Mouse (Mus musculus): ENCODE measurements around the gene Crisp2. TPM values are rescaled to one million over a fixed set of nuclear protein-coding genes. Genes with fewer than 3 reads are reported as not detected.

Gene Crisp2
- polyA plus RNA-seq, 1 experiment from 2014 or later, result not detected

DNA sequence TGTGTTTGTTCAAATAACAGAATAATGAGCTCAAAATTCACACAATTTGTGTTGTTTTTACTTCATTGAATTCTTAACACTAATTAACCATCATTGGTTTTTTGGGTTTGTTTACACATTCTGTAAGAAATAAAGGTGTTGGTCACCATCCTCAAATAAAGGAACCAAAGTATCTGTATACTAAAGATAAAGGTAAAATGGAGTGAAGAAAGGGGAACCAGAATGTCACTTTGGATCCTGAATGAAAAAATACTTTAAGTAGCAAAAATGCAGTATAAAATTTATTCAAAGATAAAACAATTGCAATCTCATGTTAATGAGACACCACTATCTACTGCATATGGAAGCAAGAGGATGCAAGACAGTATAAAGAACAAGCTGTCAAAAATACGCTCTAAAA, 4.8 kb upstream of the Crisp2 start:
- H3K4me2 ChIP-seq (ENCODE audit: low read depth, low read length), result no peak overlapping the region
- no peak overlapping the region for H3K27ac ChIP-seq (ENCODE audit: low read length)
- 81% methylated on average over 1 of the region's 1 CpGs for WGBS
- H3K9me3 ChIP-seq (replicated peaks; ENCODE audit: control insufficient read depth, low read length), result no peaks in the 10 kb centered on the region
- no peaks in the 10 kb centered on the region for H3K4me1 ChIP-seq (ENCODE audit: control insufficient read depth, insufficient read depth, low read length)
- ATAC-seq (ENCODE audit: insufficient read depth, low FRiP score), result no peak
- no peaks in the 10 kb centered on the region for H3K36me3 ChIP-seq (ENCODE audit: control insufficient read depth, insufficient read depth, low read length)
- H3K9ac ChIP-seq (ENCODE audit: low read length), result no peak overlapping the region
- H3K27me3 ChIP-seq (ENCODE audit: control insufficient read depth, insufficient read depth, low read length), result no peaks in the 10 kb centered on the region
- no peak overlapping the region for H3K4me3 ChIP-seq (replicated peaks; ENCODE audit: low read length)

DNA sequence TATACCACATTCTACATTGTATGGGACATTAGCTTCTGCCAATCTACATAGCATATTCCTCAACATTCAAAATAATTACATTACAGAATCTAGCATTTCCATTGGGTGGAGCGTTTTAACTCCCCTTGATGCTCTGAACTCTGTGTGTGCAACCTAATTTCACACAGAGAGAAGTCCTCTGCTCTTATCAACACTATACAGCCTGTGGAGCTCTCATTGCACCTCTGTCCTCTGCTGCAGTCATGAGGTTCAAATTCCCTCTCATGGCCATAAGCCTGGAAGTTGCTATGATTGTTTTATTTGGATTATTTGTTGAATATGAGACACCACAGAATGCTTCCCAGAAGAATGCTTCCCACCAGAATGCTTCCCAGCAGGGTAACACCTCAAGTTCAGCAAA, 4.1 kb upstream of the Crisp2 start, which contains the start of gene Rhag:
Gene Rhag (plus strand): TSS at position 193 of the 400 bp plus-strand sequence.
- Histone ChIP-seq H3K36me3 (ENCODE audit: control insufficient read depth, insufficient read depth, low read length) (no peaks in the 10 kb centered on the region), H3K4me3 (replicated peaks; ENCODE audit: low read length) (no peak within 1 kb of the TSS), H3K27me3 (ENCODE audit: control insufficient read depth, insufficient read depth, low read length) (no peaks in the 10 kb centered on the region), H3K9me3 (replicated peaks; ENCODE audit: control insufficient read depth, low read length) (no peaks in the 10 kb centered on the region), H3K4me1 (ENCODE audit: control insufficient read depth, insufficient read depth, low read length) (no peaks in the 10 kb centered on the region), H3K4me2 (ENCODE audit: low read depth, low read length) (no peak within 1 kb of the TSS), H3K27ac (ENCODE audit: low read length) (no peak within 1 kb of the TSS), H3K9ac (ENCODE audit: low read length) (no peak within 1 kb of the TSS)
- ATAC-seq (ENCODE audit: insufficient read depth, low FRiP score), result no peak
- WGBS, result 62% methylated on average over 1 of the region's 1 CpGs

DNA sequence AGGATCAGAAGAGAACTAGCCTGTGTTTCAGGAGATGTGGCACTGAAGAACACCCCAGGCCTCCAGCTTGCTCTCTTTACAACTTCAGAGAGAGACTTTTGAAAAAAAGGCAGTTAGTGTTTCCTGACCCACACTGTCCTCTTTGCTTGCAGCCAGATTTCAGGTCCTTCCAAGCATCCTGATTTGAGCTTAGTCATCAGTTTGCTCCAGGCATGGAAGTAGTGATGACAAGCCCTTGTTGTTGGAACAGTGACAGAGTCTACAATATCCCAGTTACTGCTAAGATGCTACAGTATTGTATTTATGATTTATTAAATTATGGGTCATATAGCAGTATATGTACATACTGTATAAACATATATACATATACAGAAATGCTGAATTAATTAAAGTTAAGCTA, 1.3 kb upstream of the Crisp2 start:
- Histone ChIP-seq H3K9ac (ENCODE audit: low read length) (no peak overlapping the region), H3K4me2 (ENCODE audit: low read depth, low read length) (no peak overlapping the region), H3K9me3 (replicated peaks; ENCODE audit: control insufficient read depth, low read length) (no peaks in the 10 kb centered on the region), H3K36me3 (ENCODE audit: control insufficient read depth, insufficient read depth, low read length) (no peaks in the 10 kb centered on the region), H3K27ac (ENCODE audit: low read length) (no peak overlapping the region), H3K27me3 (ENCODE audit: control insufficient read depth, insufficient read depth, low read length) (no peaks in the 10 kb centered on the region), H3K4me1 (ENCODE audit: control insufficient read depth, insufficient read depth, low read length) (no peaks in the 10 kb centered on the region), H3K4me3 (replicated peaks; ENCODE audit: low read length) (no peak overlapping the region)
- no peak for ATAC-seq (ENCODE audit: insufficient read depth, low FRiP score)

DNA sequence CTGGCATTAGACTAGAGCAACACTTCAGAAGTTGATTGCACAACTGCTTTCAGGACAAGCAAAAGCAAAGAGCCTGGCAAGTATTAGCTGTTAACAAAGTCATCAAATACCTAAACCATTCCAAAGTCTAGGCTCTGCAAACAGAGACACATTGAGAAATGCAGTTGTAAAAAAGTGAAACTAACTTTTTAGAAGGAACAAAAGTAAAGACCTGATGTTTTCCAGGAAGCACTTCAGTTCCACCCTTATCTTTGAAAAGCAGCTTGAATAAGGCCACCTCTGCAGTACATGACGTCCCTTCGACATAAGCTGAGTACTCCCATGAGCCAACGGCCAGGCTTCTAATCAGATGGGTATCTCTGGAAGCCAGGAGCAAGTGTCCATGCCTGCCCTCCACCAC, 253 bp downstream of the Crisp2 start:
- H3K4me1 ChIP-seq (ENCODE audit: control insufficient read depth, insufficient read depth, low read length), result no peaks in the 10 kb centered on the region
- H3K27ac ChIP-seq (ENCODE audit: low read length), result peak overlapping the region; percentile 75
- H3K4me3 ChIP-seq (replicated peaks; ENCODE audit: low read length), result no peak overlapping the region
- H3K4me2 ChIP-seq (ENCODE audit: low read depth, low read length), result no peak overlapping the region
- ATAC-seq (ENCODE audit: insufficient read depth, low FRiP score), result peak; percentile 60
- H3K9ac ChIP-seq (ENCODE audit: low read length), result no peak overlapping the region
- H3K36me3 ChIP-seq (ENCODE audit: control insufficient read depth, insufficient read depth, low read length), result no peaks in the 10 kb centered on the region
- WGBS, result 28% methylated on average over 3 of the region's 3 CpGs
- no peaks in the 10 kb centered on the region for H3K9me3 ChIP-seq (replicated peaks; ENCODE audit: control insufficient read depth, low read length)
- no peaks in the 10 kb centered on the region for H3K27me3 ChIP-seq (ENCODE audit: control insufficient read depth, insufficient read depth, low read length)

DNA sequence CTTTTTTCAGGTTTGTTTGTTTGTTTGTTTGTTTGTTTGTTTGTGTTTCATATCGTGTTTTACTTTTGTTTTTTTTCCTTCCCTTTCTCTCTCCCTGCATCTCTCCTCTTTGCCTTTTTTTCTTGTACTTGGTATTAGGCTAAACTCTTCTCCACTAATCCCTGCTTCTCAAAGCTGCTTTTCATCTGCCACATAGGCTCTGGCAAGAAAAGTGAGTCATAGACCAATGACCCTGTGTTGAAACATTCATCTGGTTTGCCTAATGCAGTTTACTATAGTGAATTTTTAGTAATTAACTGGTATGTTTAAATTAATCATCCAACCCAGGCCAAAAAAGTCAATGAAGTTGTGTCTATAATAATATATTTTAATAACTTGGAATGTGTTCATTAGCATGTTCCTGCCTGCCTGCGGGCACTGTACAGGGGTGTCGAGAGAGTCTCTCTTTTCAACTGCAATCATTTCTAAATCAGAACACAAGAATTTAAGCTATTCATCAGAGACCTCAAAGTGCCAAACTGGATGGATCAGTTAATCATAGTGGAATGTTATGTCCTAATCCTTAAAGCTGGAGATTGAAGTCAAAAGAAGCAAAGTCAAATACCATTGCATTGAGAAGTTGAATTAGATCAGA, 4.0 kb downstream of the Crisp2 start:
- ATAC-seq (ENCODE audit: insufficient read depth, low FRiP score), result peak; percentile 69; the same call in 1 of the 2 replicates
- WGBS, result 71% methylated on average over 3 of the region's 3 CpGs
- H3K4me3 ChIP-seq (replicated peaks; ENCODE audit: low read length), result no peak overlapping the region

DNA sequence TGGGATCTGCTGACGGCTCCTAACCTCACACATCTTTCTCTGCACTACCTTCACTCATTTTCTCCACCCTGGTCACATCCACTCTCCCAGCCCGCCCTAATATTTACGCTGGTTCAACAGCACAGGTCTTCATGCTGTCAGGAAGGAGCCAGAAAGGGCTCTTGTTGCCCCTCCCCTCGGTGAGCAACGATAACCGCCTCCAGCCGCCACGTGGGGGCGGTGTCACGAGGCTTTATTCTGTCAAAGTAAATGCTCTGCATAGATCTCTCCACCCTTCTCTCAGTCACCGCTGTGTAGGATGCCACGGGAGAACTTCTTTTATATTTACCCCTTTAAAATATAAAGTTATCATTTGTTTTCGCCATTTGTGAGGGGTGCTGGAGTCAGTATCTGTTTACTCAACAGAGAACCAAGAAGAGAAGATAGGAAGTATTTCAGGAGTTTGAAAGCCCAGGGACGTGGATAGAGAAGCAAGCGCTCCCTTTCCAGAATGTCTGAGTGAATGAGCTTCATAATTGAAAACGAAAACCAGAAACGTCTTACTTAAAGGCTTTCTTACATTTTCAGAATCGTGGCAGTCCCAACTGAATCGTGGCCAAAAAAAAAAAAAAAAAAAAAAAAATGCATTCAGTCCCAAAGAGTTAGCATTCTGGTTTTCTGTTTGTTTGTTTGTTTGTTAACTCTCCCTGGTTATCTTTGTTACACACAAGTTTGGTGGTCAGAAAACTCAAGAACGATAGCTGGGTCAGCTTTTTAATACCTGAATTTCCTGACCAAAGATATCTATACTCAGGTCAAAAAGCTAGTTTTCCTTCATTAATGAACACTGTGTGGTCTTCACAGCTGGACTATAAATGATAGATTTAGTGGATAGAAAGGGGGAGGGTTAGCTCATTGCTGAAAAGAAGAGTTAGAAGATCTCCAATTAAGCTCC, 12.6 kb downstream of the Crisp2 start:
- H3K9ac ChIP-seq (ENCODE audit: low read length), result no peak overlapping the region
- H3K36me3 ChIP-seq (ENCODE audit: control insufficient read depth, insufficient read depth, low read length), result no peaks in the 10 kb centered on the region
- no peak overlapping the region for H3K4me3 ChIP-seq (replicated peaks; ENCODE audit: low read length)
- peak; percentile 29 for ATAC-seq (ENCODE audit: insufficient read depth, low FRiP score)
- no peak overlapping the region for H3K4me2 ChIP-seq (ENCODE audit: low read depth, low read length)
- no peak overlapping the region for H3K27ac ChIP-seq (ENCODE audit: low read length)
- WGBS, result 48% methylated on average over 20 of the region's 20 CpGs
- H3K4me1 ChIP-seq (ENCODE audit: control insufficient read depth, insufficient read depth, low read length), result no peaks in the 10 kb centered on the region
- H3K9me3 ChIP-seq (replicated peaks; ENCODE audit: control insufficient read depth, low read length), result no peaks in the 10 kb centered on the region
- no peaks in the 10 kb centered on the region for H3K27me3 ChIP-seq (ENCODE audit: control insufficient read depth, insufficient read depth, low read length)

More for the DNA sequence above, 4.0 kb downstream of the Crisp2 start:
- Histone ChIP-seq H3K4me1 (ENCODE audit: control insufficient read depth, insufficient read depth, low read length) (no peaks in the 10 kb centered on the region), H3K9ac (ENCODE audit: low read length) (no peak overlapping the region), H3K27me3 (ENCODE audit: control insufficient read depth, insufficient read depth, low read length) (no peaks in the 10 kb centered on the region), H3K27ac (ENCODE audit: low read length) (no peak overlapping the region), H3K36me3 (ENCODE audit: control insufficient read depth, insufficient read depth, low read length) (no peaks in the 10 kb centered on the region), H3K4me2 (ENCODE audit: low read depth, low read length) (no peak overlapping the region), H3K9me3 (replicated peaks; ENCODE audit: control insufficient read depth, low read length) (no peaks in the 10 kb centered on the region)

DNA sequence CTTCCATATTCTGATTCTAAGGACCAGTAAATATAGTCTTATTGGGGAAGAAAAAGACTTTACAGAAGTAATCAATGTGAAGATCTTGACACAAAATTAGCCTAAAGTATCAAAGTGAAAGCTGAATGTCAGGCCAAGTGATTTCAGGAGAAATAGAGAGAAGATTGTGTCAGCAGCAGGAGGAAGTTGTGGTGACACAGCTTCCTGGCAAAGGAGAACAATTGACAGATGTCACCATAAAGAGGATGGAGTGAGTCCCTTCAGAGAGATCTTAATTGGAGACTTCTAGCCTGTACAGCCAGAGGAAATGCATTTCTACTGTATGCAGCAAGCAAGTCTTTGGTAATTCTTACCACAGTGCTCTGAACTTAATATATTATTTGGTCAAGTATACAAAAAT, 16.9 kb downstream of the Crisp2 start:
- H3K4me1 ChIP-seq (ENCODE audit: control insufficient read depth, insufficient read depth, low read length), result no peaks in the 10 kb centered on the region

DNA sequence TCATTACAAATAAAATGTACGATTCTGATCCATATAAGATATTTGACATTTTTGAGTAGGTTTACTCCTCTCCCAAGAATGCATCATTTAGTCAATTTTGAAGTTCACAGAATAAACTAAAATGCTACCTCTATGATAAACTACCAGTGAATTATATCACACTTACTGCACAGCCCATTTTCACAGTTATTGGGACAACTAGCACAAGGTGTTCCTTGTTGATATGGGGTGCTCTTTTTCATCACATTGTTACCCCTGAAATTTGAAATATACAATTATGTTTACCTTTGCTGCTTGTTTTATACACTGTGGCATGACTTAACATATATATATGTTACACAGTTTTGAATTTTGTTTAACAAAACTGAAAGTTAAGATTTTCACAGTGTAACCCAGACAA, 39.7 kb downstream of the Crisp2 start:
- H3K9ac ChIP-seq (ENCODE audit: low read length), result no peak overlapping the region
- H3K4me2 ChIP-seq (ENCODE audit: low read depth, low read length), result no peak overlapping the region
- 81% methylated on average over 1 of the region's 1 CpGs for WGBS
- no peak overlapping the region for H3K4me3 ChIP-seq (replicated peaks; ENCODE audit: low read length)
- H3K4me1 ChIP-seq (ENCODE audit: control insufficient read depth, insufficient read depth, low read length), result no peaks in the 10 kb centered on the region
- H3K27ac ChIP-seq (ENCODE audit: low read length), result no peak overlapping the region
- H3K27me3 ChIP-seq (ENCODE audit: control insufficient read depth, insufficient read depth, low read length), result no peaks in the 10 kb centered on the region
- no peaks in the 10 kb centered on the region for H3K36me3 ChIP-seq (ENCODE audit: control insufficient read depth, insufficient read depth, low read length)
- no peaks in the 10 kb centered on the region for H3K9me3 ChIP-seq (replicated peaks; ENCODE audit: control insufficient read depth, low read length)
- no peak for ATAC-seq (ENCODE audit: insufficient read depth, low FRiP score)

More for the DNA sequence above, 16.9 kb downstream of the Crisp2 start:
- Histone ChIP-seq H3K27ac (ENCODE audit: low read length) (no peak overlapping the region), H3K27me3 (ENCODE audit: control insufficient read depth, insufficient read depth, low read length) (no peaks in the 10 kb centered on the region), H3K9ac (ENCODE audit: low read length) (no peak overlapping the region), H3K9me3 (replicated peaks; ENCODE audit: control insufficient read depth, low read length) (no peaks in the 10 kb centered on the region), H3K4me3 (replicated peaks; ENCODE audit: low read length) (no peak overlapping the region), H3K36me3 (ENCODE audit: control insufficient read depth, insufficient read depth, low read length) (no peaks in the 10 kb centered on the region), H3K4me2 (ENCODE audit: low read depth, low read length) (no peak overlapping the region)
- no peak for ATAC-seq (ENCODE audit: insufficient read depth, low FRiP score)

DNA sequence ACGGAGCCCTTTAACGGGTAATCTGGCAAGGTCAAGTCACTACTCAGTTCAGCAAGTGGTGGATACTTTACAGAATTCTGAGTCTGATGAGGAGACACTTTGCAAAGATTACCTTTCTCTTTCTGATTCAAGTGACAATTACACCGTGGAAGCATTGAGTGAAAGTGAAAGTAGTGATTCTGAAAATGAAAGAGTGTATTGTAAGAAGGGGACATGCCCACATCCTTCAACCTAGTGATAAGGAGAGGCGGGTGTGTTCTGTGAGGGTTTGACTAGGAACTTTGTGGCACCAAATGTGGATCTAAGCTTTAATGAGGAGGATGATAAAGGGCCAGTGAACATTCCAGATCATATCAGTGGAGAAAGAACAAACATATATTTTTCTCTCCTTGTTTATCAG, 43.1 kb downstream of the Crisp2 start:
- Histone ChIP-seq H3K9ac (ENCODE audit: low read length) (no peak overlapping the region), H3K4me3 (replicated peaks; ENCODE audit: low read length) (no peak overlapping the region), H3K4me1 (ENCODE audit: control insufficient read depth, insufficient read depth, low read length) (no peaks in the 10 kb centered on the region), H3K27ac (ENCODE audit: low read length) (no peak overlapping the region), H3K27me3 (ENCODE audit: control insufficient read depth, insufficient read depth, low read length) (no peaks in the 10 kb centered on the region), H3K4me2 (ENCODE audit: low read depth, low read length) (no peak overlapping the region), H3K36me3 (ENCODE audit: control insufficient read depth, insufficient read depth, low read length) (no peaks in the 10 kb centered on the region), H3K9me3 (replicated peaks; ENCODE audit: control insufficient read depth, low read length) (no peaks in the 10 kb centered on the region)
- no peak for ATAC-seq (ENCODE audit: insufficient read depth, low FRiP score)
- 67% methylated on average over 4 of the region's 4 CpGs for WGBS

All from stomach, embryonic 16.5 days (tissue).